Mouse (Mus musculus) brain, embryonic 14.5 days (tissue): Measurements from ENCODE around the gene Fpr3.

Source experiments
- CTCF ChIP-seq: fragments of 200-500 bp; IDR thresholded peaks from 2 replicates; pipeline ENCODE4 v1.5.1; 2012; ENCODE audit warnings: inconsistent platforms, mild to moderate bottlenecking, moderate library complexity, borderline replicate concordance; ENCODE audit not compliant: insufficient read depth, insufficient read length; ENCODE audit errors: extremely low read depth
- POLR2A ChIP-seq: fragments of 200-500 bp; IDR thresholded peaks from 2 replicates; pipeline ENCODE4 v1.6.1; 2012; ENCODE audit warnings: mild to moderate bottlenecking, inconsistent platforms, borderline replicate concordance; ENCODE audit not compliant: poor library complexity, insufficient read depth, insufficient read length, severe bottlenecking; ENCODE audit errors: extremely low read depth

GRCm38 (mm10) chr17:17887774-17888248, at the start of gene Fpr3, which contains the start of gene Fpr2:
- TF ChIP-seq POLR2A (no peak), CTCF (no peak)
